Mouse (Mus musculus) c-Kit-positive CD71-negative TER-119-negative erythroid progenitor cells, embryonic 14.5 days (primary cell): ENCODE results near the gene Tasp1.
"Not testable (repeated sequence)": the region's sequence is repeated elsewhere in the genome, so short reads cannot be mapped to it uniquely, and the experiment has no call there.

Experiments
- DNase-seq: peaks from one replicate; pipeline ENCODE4 v3.0.0-alpha.2; 2013; ENCODE audit warnings: low read depth

The Tasp1 gene

GRCm38 (mm10) chr2:140058125-140058524 is 8.5 kb downstream of the Tasp1 start:
- no peak for DNase-seq

DNA sequence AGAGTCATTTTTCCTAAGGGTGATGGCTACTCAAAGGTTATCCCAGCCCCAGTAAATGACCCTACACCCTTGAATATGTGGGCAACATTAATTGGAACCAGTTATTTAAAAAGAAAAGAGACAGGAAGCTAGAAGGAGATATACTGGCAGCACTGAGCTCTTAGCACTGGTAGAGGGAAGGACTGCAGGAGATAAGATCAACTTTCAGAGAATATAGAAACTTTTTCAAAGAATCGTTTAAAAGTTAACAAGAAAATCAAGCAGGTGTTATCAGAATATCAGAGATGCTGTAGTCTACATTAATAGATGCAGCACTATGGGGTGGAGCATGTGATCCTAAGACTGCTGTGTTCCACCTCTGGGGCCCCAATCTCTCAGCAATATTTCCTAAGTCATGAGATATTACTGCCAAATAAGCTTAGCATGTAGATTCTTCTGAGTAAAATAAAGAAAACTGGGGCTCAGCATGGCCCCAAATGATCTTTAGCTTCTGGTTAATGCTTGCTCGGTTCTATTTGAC is 14.9 kb downstream of the Tasp1 start:
- DNase-seq: no peak

- no peak for DNase-seq
Measured at GRCm38 (mm10) chr2:140042522-140043131, 24.0 kb downstream of the Tasp1 start.

GRCm38 (mm10) chr2:140042081-140042480 is 24.5 kb downstream of the Tasp1 start:
- DNase-seq: no peak

DNA sequence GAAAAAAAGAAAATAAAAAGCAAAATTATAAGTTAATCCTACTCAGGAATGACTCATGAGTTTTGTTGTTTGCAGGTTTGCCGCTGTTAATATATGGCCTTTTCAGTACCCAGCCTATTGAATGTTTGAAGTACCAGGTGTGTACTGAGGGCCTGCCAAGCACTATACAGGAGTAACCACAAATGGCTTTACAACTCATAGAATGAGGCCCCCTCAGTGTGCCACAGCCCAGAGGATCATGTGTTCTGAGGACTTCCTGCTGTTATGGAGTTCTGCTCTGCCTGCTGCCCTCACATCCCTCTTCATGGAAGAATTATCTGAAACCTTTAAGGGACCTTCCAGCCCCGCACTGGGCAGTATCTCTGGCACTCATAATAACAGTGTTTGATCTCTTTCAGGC is 29.1 kb downstream of the Tasp1 start:
- no peak for DNase-seq

- no peak for DNase-seq
Measured at GRCm38 (mm10) chr2:140036854-140037253, 29.8 kb downstream of the Tasp1 start.

GRCm38 (mm10) chr2:140024937-140025336 is 41.7 kb downstream of the Tasp1 start:
- DNase-seq: no peak

DNA sequence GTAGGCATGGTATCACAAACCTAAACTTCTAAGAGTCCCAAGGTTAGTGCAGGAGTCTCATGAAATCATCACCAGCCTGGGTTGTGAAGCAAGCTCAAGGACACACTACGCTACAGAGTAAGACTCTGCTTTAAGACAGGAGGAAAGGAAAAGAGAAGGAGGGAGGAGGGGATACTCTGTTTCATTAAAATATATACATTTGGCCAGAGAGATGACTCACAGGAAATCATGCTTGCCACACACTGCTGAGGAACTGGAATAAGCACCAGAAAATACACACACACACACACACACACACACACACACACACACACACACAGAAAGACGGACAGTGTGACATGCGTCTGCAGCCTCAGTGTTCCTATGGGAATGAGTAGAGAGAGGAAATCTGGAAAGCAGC is 59.2 kb downstream of the Tasp1 start:
- DNase-seq: no peak

- DNase-seq: no peak
Measured at GRCm38 (mm10) chr2:139998170-139998569, 68.4 kb downstream of the Tasp1 start.

GRCm38 (mm10) chr2:139989907-139990306 is 76.7 kb downstream of the Tasp1 start:
- DNase-seq: not testable (repeated sequence)

GRCm38 (mm10) chr2:139967451-139967850 is 99.2 kb downstream of the Tasp1 start:
- no peak for DNase-seq

- peak; percentile 45 for DNase-seq
Measured at GRCm38 (mm10) chr2:139966288-139966687, 100.3 kb downstream of the Tasp1 start.

DNA sequence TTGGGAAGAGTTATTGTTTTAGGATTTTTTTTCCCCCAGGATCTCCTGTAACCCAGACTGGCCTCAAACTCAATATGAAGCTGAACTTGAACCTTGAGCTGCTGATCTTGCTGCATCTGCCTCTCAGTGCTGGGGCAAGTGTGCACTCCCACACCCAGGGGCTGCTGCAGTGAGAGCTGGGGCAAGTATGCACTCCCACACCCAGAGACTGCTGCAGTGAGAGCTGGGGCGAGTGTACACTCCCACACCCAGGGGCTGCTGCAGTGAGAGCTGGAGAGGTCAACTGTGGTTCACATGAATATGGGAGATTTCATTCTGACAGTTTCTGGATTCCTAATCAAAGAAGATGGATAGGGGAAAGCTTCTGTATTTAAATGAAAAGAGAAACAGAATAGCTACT is 117.8 kb downstream of the Tasp1 start:
- DNase-seq: no peak

GRCm38 (mm10) chr2:139937581-139937980 is 129.0 kb downstream of the Tasp1 start:
- no peak for DNase-seq

- DNase-seq: no peak
Measured at GRCm38 (mm10) chr2:139934577-139934976, 132.0 kb downstream of the Tasp1 start.

GRCm38 (mm10) chr2:139934033-139934572 is 132.5 kb downstream of the Tasp1 start:
- DNase-seq: no peak

- no peak for DNase-seq
Measured at GRCm38 (mm10) chr2:139932211-139932610, 134.4 kb downstream of the Tasp1 start.

GRCm38 (mm10) chr2:139924937-139925336 is 141.7 kb downstream of the Tasp1 start:
- no peak for DNase-seq

DNA sequence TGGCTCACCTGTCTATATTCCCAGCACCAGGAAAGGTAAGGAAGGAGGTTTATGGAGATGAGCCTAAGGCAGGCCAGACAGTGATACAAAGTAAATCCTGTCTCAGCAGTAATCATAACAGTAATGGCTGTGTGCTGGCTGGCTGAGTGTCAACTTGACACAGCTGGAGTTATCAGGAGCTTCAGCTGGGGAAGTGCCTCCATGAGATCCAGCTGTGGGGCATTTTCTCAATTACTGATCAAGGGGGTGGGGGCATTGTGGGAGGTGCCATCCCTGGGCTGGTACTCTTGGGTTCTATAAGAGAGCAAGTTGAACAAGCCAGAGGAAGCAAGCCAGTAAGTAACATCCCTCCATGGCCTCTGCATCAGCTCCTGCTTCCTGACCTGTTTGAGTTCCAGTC is 145.2 kb downstream of the Tasp1 start:
- DNase-seq: not testable (repeated sequence)

GRCm38 (mm10) chr2:139919757-139920156 is 146.8 kb downstream of the Tasp1 start:
- no peak for DNase-seq

DNA sequence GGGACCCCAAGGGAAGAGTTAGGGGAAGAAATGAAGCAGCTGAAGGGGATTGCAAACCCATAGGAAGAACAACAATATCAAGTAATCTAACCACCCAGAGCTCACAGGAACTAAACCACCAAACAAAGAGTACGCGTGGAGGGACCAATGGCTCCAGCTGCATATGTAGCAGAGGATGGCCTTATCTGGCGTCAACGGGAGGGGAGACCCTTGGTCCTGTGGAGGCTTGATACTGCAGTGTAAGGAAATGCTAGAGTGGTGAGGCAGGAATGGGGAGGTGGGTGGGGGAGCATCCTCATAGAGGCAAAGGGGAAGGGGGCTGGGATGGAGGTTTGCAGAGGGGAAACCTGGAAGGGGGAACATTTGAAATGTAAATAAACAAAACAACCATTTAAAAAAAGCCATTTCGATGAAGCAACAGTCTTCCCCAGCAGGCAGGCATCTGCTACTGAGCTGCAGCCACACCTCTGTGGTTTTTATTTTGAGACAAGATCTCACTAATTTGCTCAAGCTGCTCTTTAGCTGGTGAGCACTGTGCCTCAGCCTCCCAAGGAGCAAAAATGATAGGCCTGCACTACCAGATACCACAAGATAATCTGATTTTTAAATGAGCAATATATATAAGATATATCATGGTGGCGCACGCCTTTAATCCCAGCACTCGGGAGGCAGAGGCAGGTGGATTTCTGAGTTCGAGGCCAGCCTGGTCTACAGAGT is 160.0 kb downstream of the Tasp1 start:
- DNase-seq: no peak

GRCm38 (mm10) chr2:139891405-139892089 is 175.1 kb downstream of the Tasp1 start:
- no peak for DNase-seq

DNA sequence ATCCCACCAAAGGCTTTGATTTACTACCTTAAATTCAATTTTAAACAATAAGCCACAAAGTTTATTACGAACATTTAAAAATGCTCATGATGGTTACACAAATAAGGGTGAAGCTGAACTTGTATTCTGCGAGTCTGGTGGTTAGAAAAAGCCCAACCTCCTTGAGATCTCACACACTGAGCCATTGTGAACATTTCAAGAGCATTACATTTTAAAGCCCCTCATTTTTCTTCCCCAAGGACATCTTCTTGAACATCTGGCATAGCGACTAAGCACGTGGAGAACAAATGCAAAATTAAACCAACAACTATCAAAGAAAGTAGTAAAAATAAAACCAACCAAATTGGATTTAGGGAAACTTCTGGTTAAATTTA is 182.4 kb downstream of the Tasp1 start:
- DNase-seq: no peak
